ENCODE assay signal across 22 mouse cellular contexts in genomic region chr2:6179749-6180117, GRCm38 (mm10). TPM values are rescaled to one million over a fixed set of nuclear protein-coding genes. Genes with fewer than 3 reads are reported as not detected.
A peak's percentile ranks its signal among the peaks of the same experiment; 100 is the strongest.
DNase-seq lines count a peak whose midpoint lies in the region; ATAC-seq and TF ChIP-seq lines count a peak whose summit lies in the region.
"Had no signal": no experiment of that assay in that cellular context is flagged by ENCODE, and none has a peak within 500 bp of the region (broad histone marks: within the 10 kb centered on the region; RNA-seq: fewer than 3 reads in every experiment).

No protein-coding gene starts in this region.

- no peaks in the 10 kb centered on the region for H3K4me1 ChIP-seq in hindbrain, embryonic 12.5 days
- H3K4me1 ChIP-seq in hindbrain, embryonic 10.5 days (replicated peaks), result no peaks in the 10 kb centered on the region
- no peaks in the 10 kb centered on the region for H3K4me1 ChIP-seq in kidney, postnatal 0 days (replicated peaks; ENCODE audit: insufficient read depth, low read length)
- H3K4me1 ChIP-seq: embryonic facial prominence, embryonic 15.5 days; forebrain, embryonic 10.5 days; heart, embryonic 15.5 days had no signal

- no peak overlapping the region for H3K4me3 ChIP-seq in hindbrain, embryonic 12.5 days
- H3K4me3 ChIP-seq in hindbrain, embryonic 10.5 days, result no peak overlapping the region
- H3K4me3 ChIP-seq in kidney, postnatal 0 days (replicated peaks; ENCODE audit: low read depth, low read length), result no peak overlapping the region
- H3K4me3 ChIP-seq: embryonic facial prominence, embryonic 15.5 days; erythroblast, embryonic 14.5 days; forebrain, embryonic 10.5 days; heart, adult 2 months; heart, embryonic 15.5 days had no signal

- H3K27ac ChIP-seq in hindbrain, embryonic 12.5 days, result peak overlapping the region; percentile 64; the same call in 1 of the 2 replicates
- no peak overlapping the region for H3K27ac ChIP-seq in hindbrain, embryonic 10.5 days
- no peak overlapping the region for H3K27ac ChIP-seq in kidney, postnatal 0 days
- H3K27ac ChIP-seq: embryonic facial prominence, embryonic 15.5 days; forebrain, embryonic 10.5 days; heart, adult 2 months; heart, embryonic 15.5 days had no signal

- no peaks in the 10 kb centered on the region for H3K27me3 ChIP-seq in hindbrain, embryonic 12.5 days
- H3K27me3 ChIP-seq in hindbrain, embryonic 10.5 days (ENCODE audit: insufficient read depth, poor library complexity, severe bottlenecking), result no peaks in the 10 kb centered on the region
- no peaks in the 10 kb centered on the region for H3K27me3 ChIP-seq in kidney, postnatal 0 days (ENCODE audit: insufficient read depth, low read length)
- H3K27me3 ChIP-seq: embryonic facial prominence, embryonic 15.5 days; heart, embryonic 15.5 days had no signal

- H3K9me3 ChIP-seq in hindbrain, embryonic 12.5 days (replicated peaks), result 0 out of 2 replicates have a peak, but pooled peaks cover 1% of the 10 kb centered on the region
- no peaks in the 10 kb centered on the region for H3K9me3 ChIP-seq in hindbrain, embryonic 10.5 days
- 0 out of 2 replicates have a peak, but pooled peaks cover 2% of the 10 kb centered on the region for H3K9me3 ChIP-seq in kidney, postnatal 0 days (replicated peaks; ENCODE audit: low read length)
- H3K9me3 ChIP-seq: embryonic facial prominence, embryonic 15.5 days; heart, embryonic 15.5 days had no signal

- H3K4me2 ChIP-seq in hindbrain, embryonic 12.5 days (replicated peaks), result no peak overlapping the region
- H3K4me2 ChIP-seq in kidney, postnatal 0 days (ENCODE audit: low read length), result no peak overlapping the region
- H3K4me2 ChIP-seq: embryonic facial prominence, embryonic 15.5 days; heart, embryonic 11.5 days; heart, embryonic 15.5 days had no signal

- no peak for ATAC-seq in hindbrain, embryonic 12.5 days (ENCODE audit: low FRiP score)
- peak; percentile 54; the same call in 1 of the 2 replicates for ATAC-seq in kidney, postnatal 0 days (replicated peaks; ENCODE audit: low FRiP score, low read depth)
- peak; percentile 89 for ATAC-seq in granulocyte monocyte progenitor cell, adult 5-6 weeks (replicated peaks; ENCODE audit: poor library complexity, severe bottlenecking)
- peak; percentile 85 for ATAC-seq in monocyte, adult 5-6 weeks (replicated peaks; ENCODE audit: insufficient number of reproducible peaks, low FRiP score, low TSS enrichment, poor library complexity, severe bottlenecking)
- ATAC-seq: forebrain, embryonic 14.5 days had no signal

- 85% methylated on average over 1 of the region's 1 CpGs for WGBS in hindbrain, embryonic 12.5 days
- 92% methylated on average over 1 of the region's 1 CpGs for WGBS in hindbrain, embryonic 10.5 days
- 38% methylated on average over 1 of the region's 1 CpGs for WGBS in kidney, postnatal 0 days

- no peak for DNase-seq in hindbrain, embryonic 10.5 days (ENCODE audit: low spot score)
- no peak for DNase-seq in kidney, postnatal 0 days (ENCODE audit: low spot score)
- no peak for DNase-seq in kidney, adult 9 months
- no peak for DNase-seq in thymus, adult 18-20 months
- DNase-seq in adrenal gland, postnatal 25 days, result no peak
- DNase-seq: adrenal gland, adult 8-10 months; cerebellum, adult 11 months; cerebellum, adult 8-10 months; cerebellum, postnatal 14 days; embryo, embryonic 11 days; gastrocnemius, postnatal 36 days; heart, adult 2 months had no signal

- H3K36me3 ChIP-seq in hindbrain, embryonic 12.5 days, result no peaks in the 10 kb centered on the region
- no peaks in the 10 kb centered on the region for H3K36me3 ChIP-seq in hindbrain, embryonic 10.5 days
- H3K36me3 ChIP-seq in kidney, postnatal 0 days (ENCODE audit: insufficient read depth, low read length), result no peaks in the 10 kb centered on the region
- H3K36me3 ChIP-seq: embryonic facial prominence, embryonic 15.5 days; forebrain, embryonic 10.5 days; G1E; heart, embryonic 15.5 days had no signal

- H3K9ac ChIP-seq in hindbrain, embryonic 12.5 days, result no peak overlapping the region
- no peak overlapping the region for H3K9ac ChIP-seq in kidney, postnatal 0 days (ENCODE audit: low read depth, low read length)
- H3K9ac ChIP-seq: embryonic facial prominence, embryonic 15.5 days; heart, embryonic 15.5 days had no signal

- no peak for TF ChIP-seq CTCF in kidney, postnatal 0 days (IDR thresholded peaks at IDR 0.05; ENCODE audit: low read depth)

RNA-seq across cellular contexts. Expression of gene Echdc3, which starts 33.1 kb away (rescaled TPM):
- 2.8 and 3.0 TPM in 2 replicates for polyA plus RNA-seq in hindbrain, embryonic 12.5 days (2016; fragmentation: Nextera tagmentation; extraction: Ambion mirVana)
- polyA plus RNA-seq in hindbrain, embryonic 10.5 days (2016; fragmentation: Nextera tagmentation; extraction: Ambion mirVana), result 2.4 and 2.6 TPM in 2 replicates
- 15.1 and 16.0 TPM in 2 replicates for polyA plus RNA-seq in kidney, postnatal 0 days (2015; fragmentation: Nextera tagmentation; extraction: Ambion mirVana)
- 2.4 and 4.1 TPM in 2 replicates for total RNA-seq in granulocyte monocyte progenitor cell, adult 5-6 weeks (2014; fragmentation: Nextera tagmentation)
- 0.82 and 1.3 TPM in 2 replicates for total RNA-seq in granulocyte monocyte progenitor cell, adult 5-6 weeks (2017)
- 0.19 TPM in 1 of 3 replicates, not detected in the others for total RNA-seq in monocyte, adult 5-6 weeks (2017)
- total RNA-seq in adrenal gland, postnatal 25 days (2021), result 46.5 and 70.4 TPM in 2 replicates
- polyA plus RNA-seq: G1E had no signal

RNA-seq across cellular contexts. Expression of gene Proser2, which starts 49.7 kb away (rescaled TPM):
- 6.4 and 6.6 TPM in 2 replicates for polyA plus RNA-seq in hindbrain, embryonic 12.5 days (2016; fragmentation: Nextera tagmentation; extraction: Ambion mirVana)
- polyA plus RNA-seq in hindbrain, embryonic 10.5 days (2016; fragmentation: Nextera tagmentation; extraction: Ambion mirVana), result 3.4 and 4.2 TPM in 2 replicates
- 16.7 and 17.0 TPM in 2 replicates for polyA plus RNA-seq in kidney, postnatal 0 days (2015; fragmentation: Nextera tagmentation; extraction: Ambion mirVana)
- not detected in 2 replicates for total RNA-seq in granulocyte monocyte progenitor cell, adult 5-6 weeks (2014; fragmentation: Nextera tagmentation)
- not detected in 2 replicates for total RNA-seq in granulocyte monocyte progenitor cell, adult 5-6 weeks (2017)
- total RNA-seq in monocyte, adult 5-6 weeks (2017), result 0.29 TPM in 1 of 3 replicates, not detected in the others
- total RNA-seq in adrenal gland, postnatal 25 days (2021), result 11.7 and 13.4 TPM in 2 replicates
- polyA plus RNA-seq: G1E had no signal
